Mouse (Mus musculus) naive thymus-derived CD4-positive, alpha-beta T cell, adult 2 months (primary cell): ENCODE measurements around the gene Pdzrn3.
A peak's percentile ranks its signal among the peaks of the same experiment; 100 is the strongest.

Source experiments
- DNase-seq: peaks from one replicate; pipeline ENCODE4 v3.0.0-alpha.2; 2011; ENCODE audit warnings: low read depth

Pdzrn3 gene

GRCm38 (mm10) chr6:101366809-101367602 lies 10.7 kb downstream of the Pdzrn3 start:
- DNase-seq, result no peak

DNA sequence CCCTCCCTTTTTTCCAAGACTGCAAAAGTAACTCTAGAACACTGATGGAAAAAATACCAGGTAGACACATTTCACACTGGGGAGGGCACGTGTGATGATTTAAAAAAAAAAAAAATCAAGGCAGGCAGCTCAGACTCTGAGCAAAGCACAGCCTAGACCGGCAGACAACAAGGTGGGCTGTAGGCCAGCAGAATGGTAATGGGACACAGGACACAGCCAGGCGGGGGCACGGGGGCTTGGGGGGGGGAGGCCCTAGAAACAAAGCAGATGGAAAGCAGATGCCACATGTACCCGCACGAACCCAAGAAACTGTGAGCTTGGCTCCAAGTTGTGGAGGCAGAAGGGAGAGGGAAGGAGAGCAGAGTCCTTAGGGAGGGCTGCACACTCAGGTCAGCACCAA lies 11.9 kb downstream of the Pdzrn3 start:
- no peak for DNase-seq

GRCm38 (mm10) chr6:101363904-101364303 lies 13.8 kb downstream of the Pdzrn3 start:
- DNase-seq, result no peak

DNA sequence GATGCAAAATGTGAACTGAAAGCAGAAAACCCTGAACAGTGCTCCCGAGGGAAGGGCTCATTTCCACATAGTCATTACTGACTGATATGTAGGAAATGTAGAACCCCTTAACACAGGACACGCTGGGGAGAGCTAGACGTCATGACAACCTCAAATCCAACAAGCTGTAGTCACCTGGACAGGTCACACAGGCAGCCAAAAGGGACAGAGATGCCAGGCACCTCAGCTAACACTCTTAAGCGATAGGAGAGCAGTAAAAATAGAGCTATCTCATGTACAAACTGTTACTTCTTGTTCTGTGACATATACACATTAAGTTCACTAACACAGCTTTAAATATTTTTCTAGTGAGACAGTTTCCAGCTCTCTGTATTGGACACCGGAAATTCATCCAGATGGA lies 15.0 kb downstream of the Pdzrn3 start:
- no peak for DNase-seq

DNA sequence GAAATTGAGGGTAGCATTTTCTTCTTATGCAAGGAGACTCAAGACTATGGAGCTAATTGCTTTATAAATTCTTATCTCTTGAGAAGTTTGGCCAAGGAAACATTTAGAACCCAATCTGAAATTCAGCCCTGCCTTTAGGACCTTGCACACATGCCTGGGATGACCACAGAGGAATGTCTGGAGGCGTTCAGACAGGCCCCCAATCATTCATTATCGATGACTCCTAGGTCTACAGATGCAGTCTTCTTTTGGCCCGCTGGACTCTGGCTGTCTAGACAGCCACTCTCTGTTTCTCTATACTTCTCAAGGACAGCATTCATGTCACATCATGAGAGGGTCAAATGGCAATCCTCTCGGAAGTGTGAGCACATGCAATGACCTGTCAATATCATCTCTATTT lies 15.4 kb downstream of the Pdzrn3 start:
- no peak for DNase-seq

DNA sequence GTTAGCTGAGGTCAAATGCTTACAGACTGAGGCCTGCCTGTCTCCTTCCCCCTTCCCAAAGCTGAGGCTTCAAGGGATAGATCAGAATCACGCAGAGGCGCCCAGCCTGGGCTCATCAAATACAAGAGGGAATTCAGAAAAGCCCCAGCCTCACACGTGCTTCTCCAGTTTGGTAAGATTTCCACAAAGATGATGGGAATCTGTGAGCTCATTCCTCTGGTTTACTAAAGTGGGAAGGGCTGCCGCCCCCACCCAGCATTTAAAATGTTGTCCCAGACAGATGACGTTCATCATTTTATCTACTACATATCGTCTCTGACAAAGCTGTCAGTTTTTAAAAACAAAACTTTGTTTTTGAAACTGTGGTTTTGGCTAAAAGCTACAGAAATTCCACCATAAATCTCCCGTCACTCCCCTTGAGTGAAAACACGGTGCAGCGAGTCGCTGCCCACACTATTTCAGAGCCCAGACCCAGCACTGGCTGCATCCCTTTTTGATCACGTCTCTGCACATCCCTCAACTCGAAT lies 17.4 kb downstream of the Pdzrn3 start:
- no peak for DNase-seq

GRCm38 (mm10) chr6:101359646-101360045 lies 18.1 kb downstream of the Pdzrn3 start:
- DNase-seq, result peak; percentile 67

DNA sequence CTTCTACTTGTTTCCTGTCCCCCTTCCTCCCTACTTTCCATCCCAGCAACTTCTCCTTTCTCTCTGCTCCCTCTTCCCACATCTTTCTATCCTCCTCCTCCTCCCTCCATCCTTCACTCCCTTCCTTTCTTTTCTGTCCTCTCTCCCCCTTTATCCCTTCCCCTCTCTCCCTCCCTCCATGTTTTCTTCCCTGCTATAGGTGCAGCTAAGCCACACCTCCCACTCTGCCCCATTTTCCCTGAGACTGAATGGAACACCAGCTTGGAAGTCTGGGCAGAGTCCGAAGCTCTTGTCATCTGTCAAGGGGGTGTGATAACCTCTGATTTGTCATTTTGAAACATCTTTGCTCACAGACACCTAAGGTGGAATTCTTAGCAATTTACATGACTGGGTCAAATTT lies 22.8 kb downstream of the Pdzrn3 start:
- DNase-seq, result no peak

DNA sequence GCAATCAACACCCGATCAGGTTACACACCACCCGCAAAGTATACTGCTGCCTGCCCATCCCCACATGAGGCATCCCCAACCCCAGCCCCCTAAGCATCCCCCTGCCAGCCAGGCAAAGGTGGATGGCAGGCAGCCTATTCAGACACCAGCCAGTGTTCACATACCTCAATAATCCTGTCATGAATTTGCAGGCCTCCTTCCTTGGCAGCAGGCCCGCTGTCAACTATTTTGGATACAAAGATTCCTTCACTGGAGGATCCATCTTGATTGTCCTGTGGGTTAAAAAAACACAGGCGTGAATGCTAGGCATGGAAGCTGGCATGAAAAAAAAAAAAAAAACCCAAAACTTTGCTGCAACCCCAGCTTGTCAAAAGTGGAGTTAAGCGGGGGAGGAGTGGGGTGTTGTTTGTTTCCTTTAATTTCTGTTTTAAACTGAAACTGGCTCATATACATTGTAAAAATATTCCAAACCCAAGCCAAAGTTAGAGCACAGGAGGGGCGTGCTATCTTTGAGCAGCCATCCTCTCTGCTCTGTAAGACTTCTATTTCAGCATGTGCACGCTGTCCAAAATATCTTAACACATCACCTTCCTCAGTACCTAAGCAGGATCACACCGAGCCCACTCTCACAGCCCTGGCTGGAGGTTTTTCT lies 23.3 kb downstream of the Pdzrn3 start:
- no peak for DNase-seq

GRCm38 (mm10) chr6:101353701-101354100 lies 24.0 kb downstream of the Pdzrn3 start:
- no peak for DNase-seq

GRCm38 (mm10) chr6:101352626-101353025 lies 25.1 kb downstream of the Pdzrn3 start:
- DNase-seq, result no peak

DNA sequence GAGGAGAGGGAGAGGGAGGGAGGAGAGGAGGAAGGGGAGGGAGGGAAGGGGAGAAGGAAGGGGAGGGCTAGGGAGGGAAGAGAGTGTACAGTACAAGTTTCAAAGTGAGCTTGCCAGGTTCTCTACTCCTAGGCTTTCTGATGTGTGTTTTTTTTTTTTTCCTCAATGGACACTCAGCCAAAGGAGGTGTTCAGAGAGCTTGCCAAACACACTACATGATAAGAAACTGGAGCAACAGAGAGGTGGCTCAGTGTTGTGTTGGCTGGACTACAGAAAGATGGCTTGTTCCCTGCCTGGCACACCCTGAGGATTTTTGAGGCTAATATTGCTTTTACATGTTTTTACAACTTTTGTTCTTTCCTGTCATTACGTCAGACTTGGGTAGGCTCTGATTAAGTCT lies 26.6 kb downstream of the Pdzrn3 start:
- no peak for DNase-seq

DNA sequence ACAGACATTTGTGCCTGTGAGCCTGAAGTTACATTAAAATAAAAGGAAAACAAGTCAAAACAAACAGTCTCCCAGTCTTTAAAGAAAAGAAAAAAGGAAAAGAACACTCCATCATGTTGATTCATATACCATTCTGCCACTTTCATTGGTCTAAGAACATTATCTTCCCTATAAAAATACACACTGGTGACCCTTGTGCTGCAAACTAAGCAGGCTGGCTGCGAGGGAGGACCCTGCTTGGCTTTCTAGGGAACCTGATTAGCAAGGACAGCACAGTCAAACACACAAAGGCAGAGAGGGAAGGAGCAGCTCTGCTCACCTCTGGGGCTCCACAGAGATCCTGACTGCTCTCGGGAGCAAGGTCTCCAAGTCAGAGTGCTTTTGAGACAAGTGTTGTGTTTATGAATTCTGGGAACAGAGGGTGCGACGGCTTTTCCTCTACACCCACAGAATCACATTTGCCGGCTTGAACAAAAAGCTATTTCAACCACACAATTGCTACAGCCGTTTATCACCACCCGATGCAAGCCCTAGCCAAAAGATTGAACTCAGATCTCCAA lies 27.2 kb downstream of the Pdzrn3 start:
- DNase-seq, result no peak

GRCm38 (mm10) chr6:101348496-101348895 lies 29.2 kb downstream of the Pdzrn3 start:
- no peak for DNase-seq

DNA sequence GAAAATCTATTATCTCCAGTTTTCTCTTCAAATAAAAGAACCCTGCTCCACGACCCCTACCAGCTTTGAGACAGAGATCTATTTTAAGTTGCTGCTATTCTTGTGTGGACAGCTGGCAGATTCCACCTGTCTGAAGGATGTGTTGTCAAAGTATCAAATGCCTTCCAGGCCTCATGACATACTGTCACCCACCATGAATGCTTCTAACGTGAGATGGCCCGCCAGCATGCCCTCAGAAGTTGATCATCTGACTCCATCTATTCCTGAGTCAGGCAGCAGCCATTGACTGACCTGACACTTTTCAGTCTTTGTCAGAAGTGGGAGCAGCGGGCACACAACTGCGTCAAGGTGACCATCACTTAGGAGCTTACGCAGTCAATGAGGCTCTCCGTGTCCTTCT lies 37.6 kb downstream of the Pdzrn3 start:
- DNase-seq, result no peak

DNA sequence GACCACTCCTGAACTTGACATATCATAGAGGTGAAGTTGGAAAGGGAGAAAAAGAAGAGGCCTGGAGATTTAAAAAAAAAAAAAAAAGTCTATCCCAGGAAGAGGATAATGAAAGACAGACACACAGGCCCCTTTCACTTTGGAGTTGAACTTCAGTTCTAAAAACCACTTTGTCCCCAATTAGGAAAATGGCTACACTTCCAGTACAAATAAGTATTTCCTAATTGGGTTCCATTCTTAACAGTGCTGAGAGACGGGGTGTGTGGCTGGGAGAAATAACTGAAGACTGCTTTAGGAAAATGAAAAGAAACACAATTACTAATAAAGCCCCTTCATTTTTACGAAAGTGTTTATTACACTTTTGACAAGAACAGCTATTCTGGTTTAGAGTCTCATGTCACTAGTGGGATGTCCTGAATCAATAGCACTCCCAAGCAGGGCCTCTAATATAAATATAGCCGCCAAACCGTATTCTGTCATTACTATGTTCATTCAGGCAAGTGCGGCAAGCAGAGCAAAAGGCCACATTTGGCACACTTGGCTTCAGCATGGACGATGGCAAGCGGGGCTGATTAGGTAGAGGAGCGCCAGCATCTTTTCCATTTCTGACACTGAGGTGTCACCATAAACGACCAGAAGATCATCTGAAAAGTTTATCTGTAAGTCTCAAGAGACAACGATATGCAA lies 39.7 kb downstream of the Pdzrn3 start:
- no peak for DNase-seq

GRCm38 (mm10) chr6:101336660-101337059 lies 41.0 kb downstream of the Pdzrn3 start:
- no peak for DNase-seq

- no peak for DNase-seq
Measured at GRCm38 (mm10) chr6:101335744-101336143, 42.0 kb downstream of the Pdzrn3 start.

GRCm38 (mm10) chr6:101334495-101334894 lies 43.2 kb downstream of the Pdzrn3 start:
- no peak for DNase-seq

DNA sequence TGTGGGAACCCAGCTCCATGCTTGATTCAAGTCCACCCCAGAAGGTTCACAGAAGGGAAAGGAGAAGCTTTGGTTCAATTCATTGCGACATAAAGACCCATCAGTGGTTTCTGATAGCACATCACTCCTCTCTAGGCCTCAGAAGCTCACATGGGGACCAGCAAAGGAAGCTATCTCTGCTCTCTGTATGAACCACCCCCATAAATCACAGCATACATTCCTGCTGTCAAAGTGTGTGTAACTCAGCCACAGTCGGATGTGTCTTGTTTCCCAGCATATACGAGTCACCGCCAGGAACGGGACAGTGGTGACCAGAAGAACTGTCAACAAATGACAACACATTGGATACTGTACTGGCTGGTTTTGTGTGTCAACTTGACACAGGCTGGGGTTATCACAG lies 47.3 kb downstream of the Pdzrn3 start:
- DNase-seq, result no peak

DNA sequence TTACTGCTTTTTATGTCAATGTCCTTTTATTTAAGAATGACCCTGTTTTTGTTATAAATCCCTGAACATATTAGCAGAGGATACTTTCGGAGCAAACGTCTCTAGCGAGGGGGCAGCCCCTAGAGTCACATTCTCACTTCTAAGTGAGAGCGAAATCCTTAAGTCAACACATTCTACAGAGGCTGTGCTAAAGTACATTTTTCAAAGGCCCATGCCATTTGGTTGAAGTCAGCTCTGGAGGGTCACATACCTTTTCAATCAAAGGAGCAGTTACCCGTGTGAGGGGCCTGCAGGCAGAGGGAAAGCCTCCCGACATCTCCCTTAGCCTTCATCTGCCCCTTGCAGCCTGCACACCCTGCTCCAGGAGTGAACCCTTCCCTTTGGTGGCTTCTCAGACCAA lies 48.2 kb downstream of the Pdzrn3 start:
- DNase-seq, result no peak

DNA sequence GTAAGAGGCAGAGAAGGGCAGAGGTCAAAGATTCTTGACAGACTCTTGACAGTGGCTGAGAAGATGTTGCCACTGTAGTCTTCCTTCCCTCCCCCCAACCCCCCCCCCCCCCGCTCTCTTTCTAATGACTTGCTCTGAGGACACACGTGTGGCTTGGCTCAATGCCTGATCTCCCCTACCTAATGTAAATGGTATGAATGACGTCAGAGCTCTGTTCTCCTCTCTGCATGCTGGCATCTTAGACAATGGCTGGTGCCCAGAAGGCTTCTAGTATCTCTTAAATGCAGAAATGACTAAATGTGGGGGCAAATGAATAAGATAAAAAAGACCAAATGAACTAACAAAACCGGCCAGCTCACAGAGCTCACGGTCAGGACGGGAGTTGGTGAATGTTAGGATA lies 49.2 kb downstream of the Pdzrn3 start:
- no peak for DNase-seq

DNA sequence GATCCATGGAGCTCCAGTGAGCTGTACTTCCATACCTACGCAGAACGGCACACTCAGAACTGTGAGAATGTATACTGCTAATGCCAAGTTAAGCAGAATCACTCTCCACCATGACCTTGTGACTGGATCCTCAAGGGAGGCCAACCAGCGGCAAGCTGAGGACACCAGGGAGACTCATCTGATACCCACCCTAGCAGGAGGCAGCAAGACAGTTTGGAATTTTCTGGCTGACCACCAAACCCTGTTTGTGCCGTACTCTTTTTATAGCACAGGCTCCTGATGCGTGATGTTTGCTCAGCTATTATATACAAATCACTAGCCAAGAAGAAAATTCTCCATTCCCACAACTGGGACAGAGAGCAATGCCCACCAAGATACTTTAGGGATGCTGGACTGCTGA lies 50.0 kb downstream of the Pdzrn3 start:
- DNase-seq, result no peak
